Mouse (Mus musculus): Measurements from ENCODE around the gene Ezr. TPM values are rescaled to one million over a fixed set of nuclear protein-coding genes. Genes with fewer than 3 reads are reported as not detected.

Gene Ezr
- polyA plus RNA-seq, 1 experiment from 2014 or later = 344 TPM

GRCm38 (mm10) chr17:6745975-6746374 lies 36.6 kb downstream of the Ezr start:
- in situ Hi-C loops (cut with MboI; ENCODE audit: low pct_unique_long_range_greater_than_20kb) = no loop called here
- DNase-seq (ENCODE audit: low read depth, low spot score) (no peak), ATAC-seq (no peak)
- TF ChIP-seq CTCF (IDR thresholded peaks at IDR 0.05) = no peak
- CTCF ChIA-PET = interaction anchor here (1.3 kb wide), 1 partner anchor 9 kb away, joined by 5 read pairs; no protein-coding TSS in a partner anchor
- H3K27me3 ChIP-seq = no peaks in the 10 kb centered on the region
- POLR2A ChIA-PET = no interaction called here

DNA sequence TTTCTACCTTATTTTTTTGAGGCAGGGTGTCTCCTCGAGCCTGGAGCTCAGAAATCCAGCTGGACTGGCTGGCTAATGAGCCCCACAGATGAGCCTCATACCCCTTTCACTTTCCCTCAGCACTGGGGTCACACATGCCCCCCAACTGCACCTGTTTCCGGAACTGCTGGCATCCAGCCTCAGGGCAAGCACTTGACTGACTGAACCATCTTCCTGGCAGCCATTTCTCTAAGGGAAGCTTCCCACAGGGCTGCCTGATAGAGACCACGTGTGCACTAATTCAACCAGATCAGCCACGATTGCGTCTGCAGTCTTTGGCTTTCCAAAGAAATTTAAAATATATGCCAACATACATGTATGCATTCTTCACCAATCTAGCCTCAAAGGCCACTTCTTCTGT lies 37.1 kb downstream of the Ezr start:
- POLR2A ChIA-PET = no interaction called here
- no peaks in the 10 kb centered on the region for H3K27me3 ChIP-seq
- DNase-seq (ENCODE audit: low read depth, low spot score) (no peak), ATAC-seq (no peak)
- CTCF ChIA-PET = no interaction called here
- no peak for TF ChIP-seq CTCF (IDR thresholded peaks at IDR 0.05)
- in situ Hi-C loops (cut with MboI; ENCODE audit: low pct_unique_long_range_greater_than_20kb) = no loop called here

GRCm38 (mm10) chr17:6744871-6745270 lies 37.7 kb downstream of the Ezr start:
- no peak for ATAC-seq
- in situ Hi-C loops (cut with MboI; ENCODE audit: low pct_unique_long_range_greater_than_20kb) = no loop called here

GRCm38 (mm10) chr17:6744366-6744765 lies 38.2 kb downstream of the Ezr start:
- in situ Hi-C loops (cut with MboI; ENCODE audit: low pct_unique_long_range_greater_than_20kb) = no loop called here
- POLR2A ChIA-PET = no interaction called here
- ATAC-seq (no peak), DNase-seq (ENCODE audit: low read depth, low spot score) (no peak)
- H3K27me3 ChIP-seq = no peaks in the 10 kb centered on the region
- no peak for TF ChIP-seq CTCF (IDR thresholded peaks at IDR 0.05)
- CTCF ChIA-PET = no interaction called here

More at GRCm38 (mm10) chr17:6744871-6745270, 37.7 kb downstream of the Ezr start:
- no peak for TF ChIP-seq CTCF (IDR thresholded peaks at IDR 0.05)
- POLR2A ChIA-PET = no interaction called here
- CTCF ChIA-PET = no interaction called here
- H3K27me3 ChIP-seq = no peaks in the 10 kb centered on the region
- DNase-seq (ENCODE audit: low read depth, low spot score) = no peak

GRCm38 (mm10) chr17:6743787-6744239 lies 38.8 kb downstream of the Ezr start:
- ChIA-PET POLR2A (no interaction called here), CTCF (no interaction called here)
- ATAC-seq = no peak
- H3K27me3 ChIP-seq = no peaks in the 10 kb centered on the region
- in situ Hi-C loops (cut with MboI; ENCODE audit: low pct_unique_long_range_greater_than_20kb) = no loop called here
- no peak for TF ChIP-seq CTCF (IDR thresholded peaks at IDR 0.05)
- no peak for DNase-seq (ENCODE audit: low read depth, low spot score)

- H3K27me3 ChIP-seq = no peaks in the 10 kb centered on the region
- ChIA-PET POLR2A (no interaction called here), CTCF (no interaction called here)
- DNase-seq (ENCODE audit: low read depth, low spot score) = no peak
- no peak for TF ChIP-seq CTCF (IDR thresholded peaks at IDR 0.05)
- no peak for ATAC-seq
- in situ Hi-C loops (cut with MboI; ENCODE audit: low pct_unique_long_range_greater_than_20kb) = no loop called here
Observed at GRCm38 (mm10) chr17:6743039-6743575, 39.5 kb downstream of the Ezr start.

DNA sequence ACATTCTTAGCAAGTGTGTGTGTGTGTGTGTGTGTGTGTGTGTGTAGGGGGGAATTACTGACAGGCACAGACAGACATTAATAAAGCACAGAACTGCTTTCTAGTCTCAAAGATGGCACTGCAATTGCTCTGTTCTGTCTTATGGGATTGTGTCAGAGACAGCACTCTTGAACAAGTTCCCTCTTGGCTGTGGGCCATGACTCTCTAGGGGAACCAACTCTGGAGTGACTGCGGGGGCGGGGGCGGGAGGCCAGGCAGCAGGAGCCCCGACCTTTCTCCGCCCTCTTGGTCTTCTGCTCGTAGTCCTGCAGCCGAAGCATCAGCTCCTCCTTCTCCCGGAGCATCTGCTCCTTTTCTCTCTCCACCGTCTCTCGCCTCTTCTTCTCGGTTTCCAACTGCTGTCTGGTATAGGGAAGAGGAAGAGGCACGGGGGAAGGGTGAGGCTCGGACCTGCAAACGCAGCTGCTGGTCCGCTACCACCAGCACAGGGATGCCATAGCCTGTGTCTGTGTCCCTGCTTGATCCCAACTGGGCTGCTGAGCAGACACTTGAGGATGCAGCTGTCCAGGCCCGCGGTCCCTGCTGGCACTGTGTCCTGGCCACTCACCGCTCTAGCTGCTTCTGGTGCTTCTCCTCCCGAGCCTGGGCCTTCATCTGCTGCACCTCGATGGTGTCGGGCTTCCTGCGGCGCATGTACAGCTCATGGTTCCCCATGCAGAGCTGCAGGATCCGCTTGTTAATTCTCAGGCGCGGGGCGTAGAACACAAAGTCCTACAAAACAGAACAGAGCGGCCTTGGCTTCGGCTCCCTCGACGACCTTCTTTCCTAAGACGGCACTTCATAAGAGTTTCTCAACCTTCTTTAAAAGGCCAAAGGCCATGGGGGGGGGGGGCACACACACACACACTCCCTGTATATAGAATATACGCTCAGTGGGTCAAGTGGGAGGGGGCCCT lies 40.2 kb downstream of the Ezr start:
- no peak for TF ChIP-seq CTCF (IDR thresholded peaks at IDR 0.05)
- ChIA-PET CTCF (no interaction called here), POLR2A (no interaction called here)
- no peak for DNase-seq (ENCODE audit: low read depth, low spot score)
- no peaks in the 10 kb centered on the region for H3K27me3 ChIP-seq
- ATAC-seq = no peak
- in situ Hi-C loops (cut with MboI; ENCODE audit: low pct_unique_long_range_greater_than_20kb) = no loop called here

DNA sequence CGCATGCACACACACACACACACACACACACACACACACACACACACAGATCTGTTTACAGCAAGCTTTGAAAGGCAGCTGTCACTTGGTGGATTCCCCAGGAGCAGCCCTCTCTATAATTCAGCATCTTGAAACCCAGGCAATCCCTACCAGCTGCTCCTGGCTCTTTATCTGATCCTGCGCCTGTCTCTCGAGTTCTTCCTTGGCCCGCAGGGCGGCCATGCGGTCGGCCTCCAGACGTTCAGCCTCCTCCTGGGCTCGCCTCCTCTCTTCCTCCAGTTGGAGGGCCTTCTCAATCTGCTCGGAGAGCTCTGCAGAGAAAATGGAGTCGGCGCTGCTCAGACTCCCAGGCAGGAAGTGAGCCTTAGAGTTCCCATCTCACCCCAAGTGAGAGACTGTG lies 41.3 kb downstream of the Ezr start:
- no peak for TF ChIP-seq CTCF (IDR thresholded peaks at IDR 0.05)
- ChIA-PET CTCF (no interaction called here), POLR2A (no interaction called here)
- in situ Hi-C loops (cut with MboI; ENCODE audit: low pct_unique_long_range_greater_than_20kb) = no loop called here
- no peak for ATAC-seq
- DNase-seq (ENCODE audit: low read depth, low spot score) = no peak
- no peaks in the 10 kb centered on the region for H3K27me3 ChIP-seq

DNA sequence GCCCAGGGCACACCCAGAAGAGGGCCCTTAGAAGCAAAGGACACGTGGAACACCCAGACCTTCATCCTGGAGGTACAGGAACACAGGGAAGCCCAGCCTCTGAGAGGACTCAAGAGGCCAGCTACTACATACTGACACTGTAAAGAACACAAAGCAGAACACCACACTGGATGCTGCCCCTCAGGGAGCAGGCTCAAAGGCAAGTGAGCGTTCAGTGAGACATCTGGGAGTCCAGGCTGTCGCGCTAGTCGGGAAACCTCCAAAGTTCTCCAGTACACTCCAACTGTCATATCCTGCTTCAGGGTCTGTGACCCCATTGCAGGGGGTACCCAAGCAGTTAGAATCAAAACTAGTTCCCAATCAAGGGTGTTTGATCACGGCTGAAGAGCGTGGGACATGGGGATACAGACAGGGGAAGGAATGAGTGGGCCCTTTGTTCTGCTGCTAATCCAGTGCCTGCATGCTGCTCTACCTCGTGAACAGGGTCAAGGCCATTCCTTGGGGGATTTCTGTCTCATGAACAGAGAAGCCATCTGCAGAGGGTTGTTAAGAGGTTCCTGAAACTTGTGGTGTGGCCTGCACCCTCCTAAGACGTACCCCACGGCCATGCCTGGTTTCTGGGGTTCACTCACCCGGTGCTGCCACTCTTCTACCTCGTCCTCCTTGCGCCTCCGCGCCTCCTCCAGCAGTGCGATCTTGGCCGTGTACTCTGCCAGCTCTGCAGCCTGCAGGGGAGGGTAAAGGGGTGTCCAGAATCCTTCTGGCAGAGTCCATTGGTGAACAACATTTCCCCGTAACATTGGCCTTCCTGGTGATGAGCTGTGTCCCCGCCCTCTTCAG lies 42.0 kb downstream of the Ezr start:
- in situ Hi-C loops (cut with MboI; ENCODE audit: low pct_unique_long_range_greater_than_20kb) = no loop called here
- ChIA-PET POLR2A (no interaction called here), CTCF (no interaction called here)
- no peak for ATAC-seq
- no peak for TF ChIP-seq CTCF (IDR thresholded peaks at IDR 0.05)
- no peaks in the 10 kb centered on the region for H3K27me3 ChIP-seq
- no peak for DNase-seq (ENCODE audit: low read depth, low spot score)

DNA sequence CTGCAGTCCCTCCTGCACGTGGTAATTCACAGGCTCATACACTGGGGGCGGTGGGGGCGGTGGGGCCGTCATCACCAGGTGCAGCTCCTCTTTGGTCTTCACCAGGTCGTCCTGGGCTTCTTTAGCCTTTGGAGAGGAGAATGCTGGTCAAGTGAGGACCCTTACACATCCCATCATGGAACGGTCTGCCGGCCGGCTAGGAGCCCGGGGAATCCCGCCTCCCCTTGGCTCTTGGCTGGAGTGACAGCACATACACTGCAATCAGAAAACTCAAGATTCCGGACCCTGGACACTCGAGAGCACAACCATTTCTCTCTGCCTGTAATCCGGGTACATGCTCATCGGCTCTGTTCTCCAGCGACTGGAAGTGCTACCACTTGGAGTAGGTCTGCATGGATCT lies 42.8 kb downstream of the Ezr start:
- CTCF ChIA-PET = no interaction called here
- POLR2A ChIA-PET = no interaction called here
- DNase-seq (ENCODE audit: low read depth, low spot score) (no peak), ATAC-seq (no peak)
- no peaks in the 10 kb centered on the region for H3K27me3 ChIP-seq
- in situ Hi-C loops (cut with MboI; ENCODE audit: low pct_unique_long_range_greater_than_20kb) = no loop called here
- TF ChIP-seq CTCF (IDR thresholded peaks at IDR 0.05) = no peak

DNA sequence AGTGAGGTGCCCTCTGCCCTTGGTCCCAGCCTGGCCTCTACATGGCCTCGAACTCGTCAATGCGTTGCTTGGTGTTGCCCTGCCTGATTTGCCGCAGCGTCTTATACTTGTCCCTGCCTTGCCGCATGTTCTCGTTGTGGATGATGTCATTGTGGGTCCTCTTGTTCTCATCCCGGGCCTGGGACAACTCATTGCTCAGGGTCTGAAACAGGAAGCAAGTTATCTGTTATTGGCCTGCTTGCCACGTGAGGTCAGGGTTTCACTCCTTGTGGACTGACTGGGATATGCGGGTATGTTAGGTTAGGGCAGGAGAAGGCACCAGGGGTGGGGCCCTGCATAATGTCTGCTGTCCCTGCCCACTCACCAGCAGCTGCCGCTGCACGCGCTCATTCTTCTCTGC lies 43.3 kb downstream of the Ezr start:
- CTCF ChIA-PET = no interaction called here
- POLR2A ChIA-PET = no interaction called here
- TF ChIP-seq CTCF (IDR thresholded peaks at IDR 0.05) = no peak
- no peak for DNase-seq (ENCODE audit: low read depth, low spot score)
- ATAC-seq = no peak
- in situ Hi-C loops (cut with MboI; ENCODE audit: low pct_unique_long_range_greater_than_20kb) = no loop called here
- no peaks in the 10 kb centered on the region for H3K27me3 ChIP-seq
